Mouse (Mus musculus): Measurements from ENCODE around the gene Nifk. TPM values are rescaled to one million over a fixed set of nuclear protein-coding genes. Genes with fewer than 3 reads are reported as not detected.

The Nifk gene
- total and polyA plus RNA-seq, 3 experiments, result 74.2 to 219 (median 144) TPM

DNA sequence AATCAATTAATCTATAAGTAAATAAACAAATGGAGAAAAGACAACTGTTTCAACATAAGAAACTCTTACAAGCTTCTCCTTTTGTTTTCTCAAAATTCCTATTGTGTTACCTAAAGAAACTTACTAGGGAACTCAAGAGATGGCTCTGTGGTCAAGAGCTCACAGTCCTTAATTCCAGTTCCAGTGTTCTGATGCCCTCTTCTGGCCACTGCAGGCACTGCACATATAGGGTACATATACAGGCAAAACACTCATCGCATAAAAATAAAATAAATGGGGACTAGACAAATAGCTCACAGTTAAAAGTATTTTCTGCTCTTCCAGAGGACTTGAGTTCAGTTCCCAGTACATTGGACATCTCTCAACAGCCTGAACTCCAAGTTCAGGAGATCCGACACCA lies 943 bp upstream of the Nifk start:
- TF ChIP-seq NRF1 (IDR thresholded peaks at IDR 0.05; ENCODE audit: low read depth, low read length) (no peak), TBP (conservative IDR thresholded peaks at IDR 0.05; ENCODE audit: low read depth, low read length) (no peak), CTCF (conservative IDR thresholded peaks at IDR 0.05 in 1 of 2, IDR thresholded peaks at IDR 0.05 in 1 of 2; ENCODE audit: low read depth in 2 of 2, low read length in 2 of 2) (peak; percentile 52 to 68), MEF2A (IDR thresholded peaks at IDR 0.05; ENCODE audit: borderline replicate concordance, low read depth, low read length) (no peak), MXI1 (IDR thresholded peaks at IDR 0.05; ENCODE audit: low read depth, low read length) (no peak), SMC3 (IDR thresholded peaks at IDR 0.05; ENCODE audit: low read depth, low read length) (0 out of 2 replicates have a peak, but pooled peaks have one; percentile 22), POLR2AphosphoS2 (IDR thresholded peaks at IDR 0.05; ENCODE audit: low read depth, low read length) (no peak), UBTF (IDR thresholded peaks at IDR 0.05; ENCODE audit: low read depth, low read length) (no peak), NELFE (IDR thresholded peaks at IDR 0.05; ENCODE audit: low read depth, low read length) (no peak), RAD21 (IDR thresholded peaks at IDR 0.05; ENCODE audit: low read depth, low read length) (peak; percentile 67), CHD2 (IDR thresholded peaks at IDR 0.05; ENCODE audit: low read length) (no peak), IRF4 (IDR thresholded peaks at IDR 0.05; ENCODE audit: low read depth, low read length) (no peak)
- DNase-seq (ENCODE audit: extremely low read depth), result peak; percentile 72
- no peak overlapping the region for H3K9ac ChIP-seq (ENCODE audit: insufficient read depth, low read depth)
- H3K27me3 ChIP-seq (replicated peaks), result peaks cover 19% of the 10 kb centered on the region
- in situ Hi-C loops (cut with MboI; ENCODE audit: low pct_ligation_motif_present, low pct_unique_long_range_greater_than_20kb, low sequenced_read_pairs), result no loop called here
- dilution Hi-C loops (cut with MboI; ENCODE audit: extremely low pct_ligation_motif_present, extremely low pct_unique_long_range_greater_than_20kb, low sequenced_read_pairs), result no loop called here
- no peak overlapping the region for H3K4me3 ChIP-seq (replicated peaks in 1 of 3; ENCODE audit: low read depth in 2 of 3, low read length in 2 of 3, poor library complexity in 1 of 3)
- peaks cover 38% of the 10 kb centered on the region for H3K79me2 ChIP-seq (replicated peaks; ENCODE audit: control insufficient read depth, extremely low read depth, insufficient read depth, poor library complexity, severe bottlenecking)
- no peaks in the 10 kb centered on the region for H3K9me3 ChIP-seq (replicated peaks; ENCODE audit: low read length)
- H3K4me1 ChIP-seq (ENCODE audit: control insufficient read depth in 1 of 2, insufficient read depth in 2 of 2), result peaks cover 0 to 35% of the 10 kb centered on the region in 2 experiments; a peak in 2 of 4 replicates
- H3K4me2 ChIP-seq (ENCODE audit: insufficient read depth, low read depth, poor library complexity, severe bottlenecking), result 0 out of 2 replicates have a peak overlapping the region, but pooled peaks have one; percentile 12
- H3K36me3 ChIP-seq (replicated peaks in 1 of 2; ENCODE audit: control insufficient read depth in 1 of 2, insufficient read depth in 1 of 2, low read length in 1 of 2), result peaks cover 13 to 27% of the 10 kb centered on the region in 2 experiments
- H3K27ac ChIP-seq (ENCODE audit: insufficient read depth, low read depth), result no peak overlapping the region

DNA sequence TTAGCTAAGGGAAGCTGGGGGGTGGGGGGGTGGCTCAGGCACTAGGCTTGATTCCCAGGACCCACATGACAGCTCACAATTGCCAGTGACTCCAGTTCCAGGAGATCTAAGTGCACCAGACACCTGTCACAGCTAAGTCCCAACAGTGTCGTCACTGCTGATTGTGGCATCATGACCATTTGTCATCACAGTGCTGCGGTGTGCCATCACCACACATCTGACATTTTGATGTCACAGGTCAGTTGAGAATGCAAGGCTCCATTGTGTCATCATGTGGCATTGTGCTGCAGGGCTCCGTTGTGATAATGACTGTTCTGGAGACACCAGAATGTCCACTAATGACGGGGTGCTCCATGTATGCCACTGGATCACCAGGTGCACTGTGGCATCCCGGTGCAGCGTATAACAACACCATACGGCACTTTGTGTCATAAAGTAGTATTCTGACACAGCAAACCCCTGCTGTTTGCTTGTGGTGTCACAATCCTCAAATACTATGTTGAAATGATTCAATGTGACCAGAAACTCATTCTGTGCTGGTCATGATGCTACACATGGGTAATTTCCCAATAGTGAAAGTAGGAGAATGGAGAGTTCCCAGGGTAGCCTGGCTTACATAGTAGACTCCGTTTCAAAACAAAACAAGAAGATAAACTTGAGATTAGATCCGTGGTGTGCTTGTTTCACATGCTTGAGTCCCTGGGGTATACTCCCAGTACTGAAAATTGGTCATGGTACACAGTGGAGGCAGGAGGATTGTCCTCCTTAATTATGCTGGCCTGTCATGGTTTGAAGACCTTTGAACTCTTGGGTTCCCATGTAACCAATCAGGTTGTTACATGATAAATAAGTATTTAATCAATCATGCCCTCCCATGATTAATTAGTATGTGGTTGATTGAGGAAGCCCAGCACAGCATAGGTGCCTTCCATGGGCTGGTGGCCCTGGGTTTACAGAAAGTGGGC lies 13.4 kb downstream of the Nifk start:
- no peaks in the 10 kb centered on the region for H3K79me2 ChIP-seq (replicated peaks; ENCODE audit: control insufficient read depth, extremely low read depth, insufficient read depth, poor library complexity, severe bottlenecking)
- in situ Hi-C loops (cut with MboI; ENCODE audit: low pct_ligation_motif_present, low pct_unique_long_range_greater_than_20kb, low sequenced_read_pairs), result loop anchor here (25.0 kb wide), 1 partner anchor 427 kb away; no protein-coding TSS in a partner anchor
- no peaks in the 10 kb centered on the region for H3K9me3 ChIP-seq (replicated peaks; ENCODE audit: low read length)
- H3K4me3 ChIP-seq (replicated peaks in 1 of 3; ENCODE audit: low read depth in 2 of 3, low read length in 2 of 3, poor library complexity in 1 of 3), result no peak overlapping the region
- dilution Hi-C loops (cut with MboI; ENCODE audit: extremely low pct_ligation_motif_present, extremely low pct_unique_long_range_greater_than_20kb, low sequenced_read_pairs), result no loop called here
- H3K4me2 ChIP-seq (ENCODE audit: insufficient read depth, low read depth, poor library complexity, severe bottlenecking), result no peak overlapping the region
- peaks cover 53 to 66% of the 10 kb centered on the region in 2 experiments for H3K36me3 ChIP-seq (replicated peaks in 1 of 2; ENCODE audit: control insufficient read depth in 1 of 2, insufficient read depth in 1 of 2, low read length in 1 of 2)
- TF ChIP-seq POLR2AphosphoS2 (IDR thresholded peaks at IDR 0.05; ENCODE audit: low read depth, low read length), result 0 out of 2 replicates have a peak, but pooled peaks have one; percentile 29
- no peak for TF ChIP-seq PAX5 (IDR thresholded peaks at IDR 0.05; ENCODE audit: low read length)
- H3K4me1 ChIP-seq (ENCODE audit: control insufficient read depth in 1 of 2, insufficient read depth in 2 of 2), result no peaks in the 10 kb centered on the region; a peak in 1 of 4 replicates
- no peak overlapping the region for H3K9ac ChIP-seq (ENCODE audit: insufficient read depth, low read depth)
- no peak overlapping the region for H3K27ac ChIP-seq (ENCODE audit: insufficient read depth, low read depth)
- H3K27me3 ChIP-seq (replicated peaks), result no peaks in the 10 kb centered on the region
- DNase-seq (ENCODE audit: extremely low read depth), result no peak
